Mouse (Mus musculus) urinary bladder, adult 18-20 months (tissue): Measurements from ENCODE around the gene Ube2l3.
"Not testable (repeated sequence)": the region's sequence is repeated elsewhere in the genome, so short reads cannot be mapped to it uniquely, and the experiment has no call there.

Experiments used
- DNase-seq, 2 experiments: peaks; one replicate each; pipeline ENCODE4 v3.0.0; 2022; ENCODE audit warnings: low spot score in 2 of 2, mixed read lengths in 2 of 2

Ube2l3 gene

GRCm38 (mm10) chr16:17202549-17202948 lies at the start of gene Ube2l3:
Gene Ube2l3 (minus strand): TSS chr16:17202649.
- no peak for DNase-seq

DNA sequence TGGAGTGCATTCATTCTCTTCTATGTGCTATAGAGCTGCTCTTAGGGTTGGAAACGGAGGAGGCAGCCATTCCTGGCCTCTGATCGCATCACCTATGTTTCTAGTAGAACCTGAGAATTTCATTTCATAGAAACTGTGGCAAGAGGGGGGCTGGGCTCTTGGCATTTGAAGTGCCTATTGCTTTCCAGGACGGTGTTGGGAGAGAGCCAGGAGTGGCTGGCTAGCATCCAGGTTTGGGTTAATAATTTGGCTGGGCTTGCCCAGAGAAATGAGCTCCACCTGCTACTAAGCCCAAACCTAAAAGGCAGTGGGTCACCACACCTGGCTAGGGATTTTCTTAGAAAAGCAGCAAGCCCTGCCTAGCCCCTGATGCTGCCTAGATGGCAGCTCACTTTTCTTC lies 49.1 kb upstream of the Ube2l3 start:
- peak; percentile 52 to 71 for DNase-seq

DNA sequence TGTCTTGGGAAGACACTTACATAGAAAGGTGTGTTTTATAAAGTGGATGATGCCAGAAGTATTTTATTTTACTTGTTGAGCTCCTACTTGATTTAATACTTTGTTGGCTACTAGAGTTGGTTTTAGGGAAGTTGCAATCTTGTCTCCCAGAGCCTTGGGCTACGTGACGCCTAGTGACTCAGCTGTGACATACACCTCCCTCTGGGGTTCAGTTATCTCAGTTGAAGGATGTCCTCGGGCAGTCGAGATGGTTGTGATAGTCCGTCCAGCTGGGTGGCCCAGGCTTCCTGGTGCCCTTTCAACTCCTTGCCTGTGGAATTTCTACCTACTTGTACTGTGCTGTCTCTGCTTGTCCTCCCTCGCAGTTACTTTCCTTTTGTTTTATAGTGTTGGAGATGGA lies 46.7 kb upstream of the Ube2l3 start:
- DNase-seq, result peak in 1 of 2 experiments; percentile 30

DNA sequence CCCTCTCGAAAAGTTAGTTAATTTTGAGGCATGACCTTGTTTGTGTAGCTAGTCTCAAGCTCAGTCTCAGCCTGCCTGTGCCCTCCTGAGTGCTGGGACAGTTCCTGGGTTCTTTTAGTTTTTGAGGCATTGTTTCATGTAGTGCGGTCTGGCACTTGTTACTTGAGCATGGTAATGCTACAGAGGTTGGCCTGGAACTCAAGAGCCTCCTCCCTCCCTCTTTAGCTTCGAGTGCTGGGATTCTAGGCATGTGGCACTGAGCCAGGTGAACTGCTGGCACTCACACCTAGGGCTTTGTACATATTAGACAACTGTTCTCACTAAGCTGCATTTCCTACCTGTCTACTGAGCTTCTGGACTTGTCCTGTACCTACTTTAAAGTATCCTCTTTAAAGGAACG lies 45.3 kb upstream of the Ube2l3 start:
- DNase-seq, result no peak

- no peak for DNase-seq
Measured at GRCm38 (mm10) chr16:17244996-17245395, 42.5 kb upstream of the Ube2l3 start.

- DNase-seq, result no peak
Measured at GRCm38 (mm10) chr16:17243731-17244130, 41.3 kb upstream of the Ube2l3 start.

GRCm38 (mm10) chr16:17239409-17239808 lies 37.0 kb upstream of the Ube2l3 start:
- no peak for DNase-seq

- no peak for DNase-seq
Measured at GRCm38 (mm10) chr16:17237634-17238033, 35.2 kb upstream of the Ube2l3 start.

DNA sequence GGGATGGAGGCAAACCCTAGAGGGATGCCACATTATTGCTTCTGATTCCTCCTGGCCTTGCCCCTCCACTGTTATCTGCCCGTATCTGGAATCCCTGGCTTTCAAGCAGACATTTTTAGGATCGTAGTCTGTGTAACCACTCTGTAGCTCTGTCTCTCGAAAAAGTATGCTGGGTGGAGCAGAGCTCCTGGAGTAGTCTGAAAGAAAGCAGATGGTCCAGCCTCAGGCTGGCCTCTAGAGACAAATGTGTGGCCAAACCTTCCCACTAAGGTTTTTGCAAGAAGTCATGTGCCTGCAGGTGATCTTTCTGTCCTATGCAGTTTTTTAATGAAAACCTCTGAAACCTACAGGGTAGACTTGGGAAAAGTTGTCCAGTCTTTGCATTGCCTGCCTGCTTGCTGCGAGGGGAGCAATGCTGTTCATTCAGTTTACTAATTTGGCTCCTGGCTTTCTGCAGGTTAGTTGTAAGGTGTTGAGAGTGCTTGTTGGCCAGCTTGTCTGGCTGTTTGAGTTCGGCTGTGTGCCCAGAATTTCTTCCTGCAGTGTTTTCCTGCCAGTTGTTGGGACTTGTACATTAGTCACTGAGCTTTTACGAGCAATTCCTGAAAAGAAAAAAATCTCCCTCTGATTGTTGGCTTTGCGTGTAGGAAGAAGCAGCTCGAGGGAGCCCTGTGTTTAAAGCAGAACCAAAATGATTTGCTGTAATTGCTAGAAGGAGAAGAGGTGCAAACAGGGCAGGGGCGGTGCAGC lies 32.6 kb upstream of the Ube2l3 start:
- peak in 1 of 2 experiments; percentile 53 for DNase-seq

DNA sequence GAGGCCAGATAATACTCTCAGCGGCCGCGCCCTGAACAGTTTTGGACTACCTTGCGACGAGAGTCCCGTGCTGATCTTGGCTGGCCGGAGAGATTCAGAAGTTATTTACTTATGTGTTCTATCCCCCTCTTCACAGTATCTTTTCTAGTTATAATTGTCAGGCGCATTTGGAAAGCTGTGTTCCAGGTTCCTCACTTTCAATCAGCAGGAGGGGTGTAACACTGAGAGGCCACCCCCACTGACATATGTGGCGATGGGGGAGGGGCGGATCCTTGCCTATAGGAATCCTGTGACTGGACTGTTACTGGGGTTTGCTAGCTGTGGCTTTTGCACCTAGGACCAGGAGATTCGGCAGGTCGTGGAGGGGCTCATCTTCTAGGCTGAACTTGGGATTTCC lies 32.0 kb upstream of the Ube2l3 start:
- DNase-seq, result no peak

GRCm38 (mm10) chr16:17233702-17234498 lies 31.5 kb upstream of the Ube2l3 start:
- DNase-seq, result no peak

DNA sequence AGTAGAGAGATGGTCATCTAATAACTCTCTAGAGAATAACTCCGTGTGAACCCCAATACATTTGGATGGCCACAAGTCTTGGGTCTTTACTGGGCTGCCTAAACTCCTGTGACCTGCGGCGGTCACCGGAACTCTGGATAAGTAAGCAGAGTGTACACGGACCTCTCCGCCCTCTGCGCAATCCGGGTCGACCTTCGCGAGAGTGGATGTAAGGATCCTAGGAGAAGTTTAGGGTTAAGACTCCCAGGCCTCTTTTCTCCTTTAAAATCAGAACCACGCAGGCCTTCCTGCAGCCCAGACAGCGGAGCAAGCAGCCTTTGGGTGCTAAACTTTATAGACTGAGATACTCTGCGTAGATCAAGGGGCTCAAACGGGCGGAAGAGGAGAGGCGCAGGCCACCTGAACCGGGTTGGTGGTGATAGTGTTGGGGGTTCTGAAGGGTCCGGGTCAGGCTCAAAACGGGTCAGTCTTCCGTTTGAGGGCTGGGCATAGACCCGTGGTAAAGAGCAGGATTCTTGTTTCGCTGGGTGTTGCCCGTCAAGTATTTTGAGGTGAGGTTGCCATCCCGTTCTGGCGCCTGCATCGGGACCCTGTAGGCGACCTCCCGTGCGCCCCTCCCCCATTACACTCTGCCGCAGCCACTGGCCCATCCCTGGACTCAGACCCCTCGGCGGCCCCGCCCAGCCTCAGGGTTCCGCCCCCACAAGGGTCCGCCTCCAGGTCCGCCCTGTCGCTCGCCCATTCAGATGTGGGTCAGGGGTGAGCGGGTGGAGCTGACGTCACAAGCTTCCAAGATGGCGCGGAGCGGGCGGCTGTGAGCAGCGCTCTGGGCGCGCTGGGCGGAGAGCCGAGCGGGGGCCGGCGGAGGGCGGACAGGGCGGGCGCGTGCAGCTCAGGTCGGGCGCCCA lies 30.6 kb upstream of the Ube2l3 start, which contains the start of gene Hic2:
TSS of gene Hic2 (plus strand) at position 779 of the 908 bp plus-strand sequence.
- DNase-seq, result peak; percentile 95 to 96

GRCm38 (mm10) chr16:17231523-17231922 lies 29.1 kb upstream of the Ube2l3 start:
- not testable (repeated sequence) for DNase-seq

GRCm38 (mm10) chr16:17226496-17226895 lies 24.0 kb upstream of the Ube2l3 start:
- no peak for DNase-seq

GRCm38 (mm10) chr16:17225584-17225983 lies 23.1 kb upstream of the Ube2l3 start:
- peak in 1 of 2 experiments; percentile 62 for DNase-seq

GRCm38 (mm10) chr16:17222197-17222596 lies 19.7 kb upstream of the Ube2l3 start:
- peak; percentile 91 to 99 for DNase-seq

GRCm38 (mm10) chr16:17220127-17220733 lies 17.8 kb upstream of the Ube2l3 start:
- no peak for DNase-seq

DNA sequence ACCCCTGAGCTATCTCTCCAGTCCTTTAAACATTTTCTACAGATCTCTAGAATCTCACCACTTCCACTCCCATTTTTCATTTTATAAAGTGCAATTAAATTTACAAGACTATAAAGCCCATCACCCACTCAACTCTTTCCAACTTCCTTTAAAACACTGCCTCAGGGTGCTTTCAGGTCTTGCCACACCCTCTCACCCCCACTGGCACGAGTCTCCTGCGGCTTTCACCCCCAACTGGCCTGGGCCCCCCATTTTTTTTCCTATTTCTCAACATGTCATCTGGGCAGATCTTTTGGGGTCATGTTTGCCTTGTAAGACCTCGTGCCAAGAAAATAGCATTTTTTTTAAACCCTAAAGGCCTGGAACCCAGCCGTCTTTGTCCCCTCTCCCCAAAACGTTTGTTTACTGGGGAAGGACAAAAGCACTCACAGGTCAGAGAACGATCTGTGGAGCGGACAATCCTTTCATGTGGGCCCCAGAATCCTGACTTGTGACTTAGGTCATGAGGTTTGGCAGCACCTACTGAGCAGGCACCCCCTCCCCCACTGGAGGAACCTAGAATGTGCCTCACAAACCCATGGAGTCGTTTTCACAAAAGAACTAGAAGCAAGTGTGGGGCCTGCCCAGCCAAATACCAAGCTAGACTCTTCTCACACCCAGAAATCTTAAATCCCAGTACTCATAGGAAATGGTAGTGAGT lies 14.6 kb upstream of the Ube2l3 start:
- DNase-seq, result no peak

GRCm38 (mm10) chr16:17209981-17210838 lies 7.8 kb upstream of the Ube2l3 start:
- peak; percentile 90 to 91 for DNase-seq
